Mouse (Mus musculus) cerebellum, adult 2 months (tissue): ENCODE measurements at regions not wholly inside any gene's neighbourhood (a gene's known extent, or its start where the extent isn't known, plus 50 kb on each side); places are given as distances from the start of the nearest gene placed in this dataset.

ENCODE experiments used
- DNase-seq, 2 experiments: peaks; one replicate each; pipeline ENCODE4 v3.0.0; 2021
- H3K27ac ChIP-seq: fragments of 200-500 bp; 2 replicates; pipeline ENCODE4 v1.5.1; 2012; ENCODE audit warnings: low read length, control low read depth, inconsistent platforms; ENCODE audit not compliant: insufficient read depth
- H3K27me3 ChIP-seq: fragments of 200-500 bp; 2 replicates; pipeline ENCODE4 v1.6.1; 2012; ENCODE audit warnings: inconsistent platforms, mild to moderate bottlenecking, low read length, moderate library complexity; ENCODE audit not compliant: control insufficient read depth, insufficient read depth
- H3K4me1 ChIP-seq: fragments of 200-500 bp; 2 replicates; pipeline ENCODE4 v1.6.1; 2011; ENCODE audit warnings: low read length; ENCODE audit not compliant: control insufficient read depth, insufficient read depth
- H3K4me3 ChIP-seq: fragments of 200-500 bp; replicated peaks from 2 replicates; pipeline ENCODE3; 2011; ENCODE audit warnings: mild to moderate bottlenecking, low read depth, low read length, control low read depth; ENCODE audit not compliant: insufficient read depth
- CTCF ChIP-seq: fragments of 200-500 bp; IDR thresholded peaks from 2 replicates; pipeline ENCODE4 v1.5.1; 2011; ENCODE audit warnings: low read depth, mild to moderate bottlenecking, control low read depth, low read length, moderate library complexity, borderline replicate concordance; ENCODE audit not compliant: insufficient read depth
- POLR2A ChIP-seq: fragments of 200-500 bp; IDR thresholded peaks from 2 replicates; pipeline ENCODE4 v1.6.1; 2011; ENCODE audit warnings: low read length, control low read depth, borderline replicate concordance; ENCODE audit not compliant: insufficient read depth
- WGBS: fragments of 180-500 bp; shearing (Covaris S2); methylation state at CpG from one replicate; pipeline ENCODE4 v1.1.7; 2018; 5-methylcytosine and 5-hydroxymethylcytosine counted together

GRCm38 (mm10) chr1:190285049-190285448, 114.5 kb upstream of the Prox1 start:
- Histone ChIP-seq H3K27me3 (no peaks in the 10 kb centered on the region; the same call in 1 of the 2 replicates), H3K4me1 (no peaks in the 10 kb centered on the region), H3K4me3 (no peak overlapping the region), H3K27ac (no peak overlapping the region)
- no peak for DNase-seq
- 73% methylated on average over 8 of the region's 8 CpGs for WGBS
- TF ChIP-seq POLR2A (no peak), CTCF (no peak)

GRCm38 (mm10) chr1:190284138-190284537, 113.6 kb upstream of the Prox1 start:
- H3K4me1 ChIP-seq = no peaks in the 10 kb centered on the region
- DNase-seq = no peak
- H3K27me3 ChIP-seq = no peaks in the 10 kb centered on the region
- no peak overlapping the region for H3K4me3 ChIP-seq
- 79% methylated on average over 9 of the region's 9 CpGs for WGBS
- no peak overlapping the region for H3K27ac ChIP-seq
- TF ChIP-seq CTCF = no peak
- no peak for TF ChIP-seq POLR2A

- H3K27me3 ChIP-seq = no peaks in the 10 kb centered on the region
- TF ChIP-seq POLR2A (no peak), CTCF (no peak)
- H3K4me1 ChIP-seq = peaks cover 2% of the 10 kb centered on the region; the same call in 1 of the 2 replicates
- DNase-seq = peak in 1 of 2 experiments; percentile 35
- no peak overlapping the region for H3K4me3 ChIP-seq
- H3K27ac ChIP-seq = peak overlapping the region; percentile 52; the same call in 1 of the 2 replicates
- 45% methylated on average over 18 of the region's 18 CpGs for WGBS
Observed at GRCm38 (mm10) chr1:190280081-190280858, 109.8 kb upstream of the Prox1 start.

GRCm38 (mm10) chr1:190274911-190275310, 104.4 kb upstream of the Prox1 start:
- 39% methylated on average over 6 of the region's 6 CpGs for WGBS
- Histone ChIP-seq H3K4me3 (no peak overlapping the region), H3K4me1 (peaks cover 6% of the 10 kb centered on the region), H3K27me3 (no peaks in the 10 kb centered on the region), H3K27ac (no peak overlapping the region)
- TF ChIP-seq CTCF (no peak), POLR2A (no peak)
- DNase-seq = no peak

- Histone ChIP-seq H3K27ac (no peak overlapping the region), H3K4me3 (no peak overlapping the region), H3K27me3 (no peaks in the 10 kb centered on the region), H3K4me1 (peaks cover 6% of the 10 kb centered on the region)
- DNase-seq = no peak
- TF ChIP-seq CTCF (no peak), POLR2A (no peak)
- 92% methylated on average over 17 of the region's 17 CpGs for WGBS
Observed at GRCm38 (mm10) chr1:190270784-190271385, 100.4 kb upstream of the Prox1 start.

- no peak overlapping the region for H3K27ac ChIP-seq
- DNase-seq = no peak
- TF ChIP-seq CTCF (no peak), POLR2A (no peak)
- H3K27me3 ChIP-seq = no peaks in the 10 kb centered on the region
- H3K4me1 ChIP-seq = peaks cover 4% of the 10 kb centered on the region; the same call in 1 of the 2 replicates
- H3K4me3 ChIP-seq = no peak overlapping the region
- WGBS = 91% methylated on average over 7 of the region's 7 CpGs
Observed at GRCm38 (mm10) chr1:190269181-190269580, 98.7 kb upstream of the Prox1 start.

- peaks cover 4% of the 10 kb centered on the region; the same call in 1 of the 2 replicates for H3K4me1 ChIP-seq
- TF ChIP-seq POLR2A (no peak), CTCF (no peak)
- no peak overlapping the region for H3K4me3 ChIP-seq
- H3K27ac ChIP-seq = no peak overlapping the region
- WGBS = 25% methylated on average over 9 of the region's 9 CpGs
- peak in 1 of 2 experiments; percentile 53 for DNase-seq
- H3K27me3 ChIP-seq = no peaks in the 10 kb centered on the region
Observed at GRCm38 (mm10) chr1:190265085-190265780, 94.7 kb upstream of the Prox1 start.
